Mouse (Mus musculus): Measurements from ENCODE around the gene Ddx19b. TPM values are rescaled to one million over a fixed set of nuclear protein-coding genes. Genes with fewer than 3 reads are reported as not detected.

The Ddx19b gene
- polyA plus RNA-seq, 2 experiments = 2.4 to 3.0 TPM

GRCm38 (mm10) chr8:111042546-111042945, 11.0 kb upstream of the Ddx19b start:
- H3K4me3 ChIP-seq (ENCODE audit: insufficient read depth in 1 of 2, low read depth in 2 of 2, low read length in 2 of 2) = no peak overlapping the region

DNA sequence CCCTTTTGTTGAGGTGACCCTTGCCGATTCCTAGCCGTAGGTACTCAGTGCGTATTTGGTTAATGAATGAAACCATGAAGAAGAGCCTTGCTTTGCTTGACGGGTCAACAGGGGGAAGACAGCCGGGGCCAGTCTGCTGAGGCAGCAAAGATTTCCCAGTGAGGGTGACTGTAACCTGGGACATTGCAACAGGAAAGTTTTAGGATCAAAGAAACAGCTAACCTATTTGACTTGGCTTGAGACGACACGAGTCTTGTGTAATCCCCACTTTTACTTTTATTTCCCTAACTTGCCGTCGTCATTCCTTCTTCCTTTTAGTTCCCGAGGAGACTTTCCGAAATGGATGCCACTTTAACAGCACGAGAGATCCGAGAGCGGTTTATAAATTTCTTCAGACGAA, 5.0 kb upstream of the Ddx19b start:
- no peak for ATAC-seq (ENCODE audit: insufficient read depth)
- no peak for DNase-seq (ENCODE audit: low read depth in 3 of 3, low spot score in 3 of 3)
- WGBS (ENCODE audit: insufficient replicate concordance) = 92% methylated on average over 15 of the region's 15 CpGs
- Histone ChIP-seq H3K9ac (replicated peaks) (no peak overlapping the region), H3K4me1 (replicated peaks; ENCODE audit: control insufficient read depth in 2 of 2, insufficient read depth in 2 of 2, low read length in 1 of 2) (peaks cover 14 to 18% of the 10 kb centered on the region in 2 experiments), H3K4me3 (ENCODE audit: insufficient read depth in 1 of 2, low read depth in 2 of 2, low read length in 2 of 2) (no peak overlapping the region), H3K27me3 (ENCODE audit: control insufficient read depth, insufficient read depth, low read length) (no peaks in the 10 kb centered on the region), H3K9me3 (ENCODE audit: control insufficient read depth, low read length) (no peaks in the 10 kb centered on the region), H3K27ac (no peak overlapping the region), H3K4me2 (ENCODE audit: low read depth) (no peak overlapping the region), H3K36me3 (replicated peaks; ENCODE audit: control insufficient read depth, insufficient read depth, low read depth) (peaks cover 58% of the 10 kb centered on the region)
- TF ChIP-seq EP300 (IDR thresholded peaks at IDR 0.05; ENCODE audit: low read depth) = no peak
- TF ChIP-seq CTCF (IDR thresholded peaks at IDR 0.05; ENCODE audit: low read depth) = no peak

More at GRCm38 (mm10) chr8:111042546-111042945, 11.0 kb upstream of the Ddx19b start:
- WGBS (ENCODE audit: insufficient replicate concordance) = 90% methylated on average over 19 of the region's 19 CpGs
- TF ChIP-seq EP300 (IDR thresholded peaks at IDR 0.05; ENCODE audit: low read depth) (no peak), CTCF (IDR thresholded peaks at IDR 0.05; ENCODE audit: low read depth) (no peak)
- ATAC-seq (ENCODE audit: insufficient read depth) = no peak
- H3K27me3 ChIP-seq (ENCODE audit: control insufficient read depth, insufficient read depth, low read length) = no peaks in the 10 kb centered on the region
- no peak overlapping the region for H3K4me2 ChIP-seq (ENCODE audit: low read depth)
- H3K9me3 ChIP-seq (ENCODE audit: control insufficient read depth, low read length) = no peaks in the 10 kb centered on the region
- H3K4me1 ChIP-seq (replicated peaks; ENCODE audit: control insufficient read depth in 2 of 2, insufficient read depth in 2 of 2, low read length in 1 of 2) = no peaks in the 10 kb centered on the region
- no peak overlapping the region for H3K9ac ChIP-seq (replicated peaks)
- H3K36me3 ChIP-seq (replicated peaks; ENCODE audit: control insufficient read depth, insufficient read depth, low read depth) = peaks cover 99% of the 10 kb centered on the region
- no peak overlapping the region for H3K27ac ChIP-seq
- DNase-seq (ENCODE audit: low read depth in 3 of 3, low spot score in 3 of 3) = no peak

- TF ChIP-seq EP300 (IDR thresholded peaks at IDR 0.05; ENCODE audit: low read depth) (no peak), CTCF (IDR thresholded peaks at IDR 0.05; ENCODE audit: low read depth) (no peak)
- Histone ChIP-seq H3K4me3 (ENCODE audit: insufficient read depth in 1 of 2, low read depth in 2 of 2, low read length in 2 of 2) (peak overlapping the region; percentile 86 to 96), H3K9ac (replicated peaks) (peak overlapping the region; percentile 97), H3K27ac (peak overlapping the region; percentile 84), H3K4me1 (replicated peaks; ENCODE audit: control insufficient read depth in 2 of 2, insufficient read depth in 2 of 2, low read length in 1 of 2) (peaks cover 18 to 20% of the 10 kb centered on the region in 2 experiments), H3K36me3 (replicated peaks; ENCODE audit: control insufficient read depth, insufficient read depth, low read depth) (peaks cover 35% of the 10 kb centered on the region), H3K9me3 (ENCODE audit: control insufficient read depth, low read length) (no peaks in the 10 kb centered on the region), H3K27me3 (ENCODE audit: control insufficient read depth, insufficient read depth, low read length) (no peaks in the 10 kb centered on the region), H3K4me2 (ENCODE audit: low read depth) (peak overlapping the region; percentile 81)
- ATAC-seq (ENCODE audit: insufficient read depth) = peak; percentile 34
- no peak for DNase-seq (ENCODE audit: low read depth in 3 of 3, low spot score in 3 of 3)
- WGBS (ENCODE audit: insufficient replicate concordance) = 15% methylated on average over 12 of the region's 12 CpGs
Measured at GRCm38 (mm10) chr8:111034276-111034675, 2.7 kb upstream of the Ddx19b start.

DNA sequence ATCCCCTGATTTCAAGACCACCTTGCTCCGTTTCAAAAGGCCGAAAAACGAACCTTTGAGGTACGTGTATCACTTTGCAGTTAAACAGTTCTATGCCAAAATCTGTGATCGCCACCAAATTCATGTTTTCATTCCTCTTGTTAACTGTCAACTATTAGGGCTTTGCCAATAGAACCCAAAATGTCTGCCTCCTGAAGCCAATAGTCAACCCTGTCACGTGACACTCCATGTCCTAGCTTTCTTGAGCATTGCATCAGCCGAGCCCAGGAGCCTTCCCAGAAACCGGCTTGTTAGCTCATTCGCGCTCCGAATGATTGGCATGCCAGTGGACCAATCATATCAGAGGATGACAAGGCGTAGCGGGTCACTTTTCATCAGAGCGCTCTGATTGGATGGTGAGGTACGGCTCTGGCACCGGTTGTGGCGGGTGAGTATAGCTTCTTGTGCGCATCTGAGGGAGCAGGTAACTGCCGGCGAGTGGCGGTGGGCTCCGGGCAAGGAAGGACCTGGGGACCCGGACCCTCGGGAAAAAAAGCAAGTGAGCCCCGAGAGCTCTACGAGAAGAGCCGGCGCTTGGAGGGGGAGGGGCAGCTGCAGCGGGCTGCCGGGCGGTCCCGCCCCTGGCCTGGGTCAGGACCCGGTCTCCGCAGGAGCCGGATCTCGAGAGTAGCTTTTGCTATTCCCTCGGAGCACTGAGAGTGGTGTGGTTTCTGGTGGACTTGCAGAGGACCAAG, 2.1 kb upstream of the Ddx19b start:
- Histone ChIP-seq H3K4me2 (ENCODE audit: low read depth) (peak overlapping the region; percentile 81), H3K36me3 (replicated peaks; ENCODE audit: control insufficient read depth, insufficient read depth, low read depth) (peaks cover 29% of the 10 kb centered on the region), H3K27me3 (ENCODE audit: control insufficient read depth, insufficient read depth, low read length) (no peaks in the 10 kb centered on the region), H3K4me3 (ENCODE audit: insufficient read depth in 1 of 2, low read depth in 2 of 2, low read length in 2 of 2) (peak overlapping the region; percentile 86 to 96), H3K4me1 (replicated peaks; ENCODE audit: control insufficient read depth in 2 of 2, insufficient read depth in 2 of 2, low read length in 1 of 2) (peaks cover 18 to 20% of the 10 kb centered on the region in 2 experiments), H3K9me3 (ENCODE audit: control insufficient read depth, low read length) (no peaks in the 10 kb centered on the region), H3K27ac (peak overlapping the region; percentile 84), H3K9ac (replicated peaks) (peak overlapping the region; percentile 97)
- peak; percentile 100 for DNase-seq (ENCODE audit: low read depth in 3 of 3, low spot score in 3 of 3)
- TF ChIP-seq CTCF (IDR thresholded peaks at IDR 0.05; ENCODE audit: low read depth) (no peak), EP300 (IDR thresholded peaks at IDR 0.05; ENCODE audit: low read depth) (peak; percentile 59)
- ATAC-seq (ENCODE audit: insufficient read depth) = peak; percentile 96
- WGBS (ENCODE audit: insufficient replicate concordance) = 6% methylated on average over 37 of the region's 37 CpGs

DNA sequence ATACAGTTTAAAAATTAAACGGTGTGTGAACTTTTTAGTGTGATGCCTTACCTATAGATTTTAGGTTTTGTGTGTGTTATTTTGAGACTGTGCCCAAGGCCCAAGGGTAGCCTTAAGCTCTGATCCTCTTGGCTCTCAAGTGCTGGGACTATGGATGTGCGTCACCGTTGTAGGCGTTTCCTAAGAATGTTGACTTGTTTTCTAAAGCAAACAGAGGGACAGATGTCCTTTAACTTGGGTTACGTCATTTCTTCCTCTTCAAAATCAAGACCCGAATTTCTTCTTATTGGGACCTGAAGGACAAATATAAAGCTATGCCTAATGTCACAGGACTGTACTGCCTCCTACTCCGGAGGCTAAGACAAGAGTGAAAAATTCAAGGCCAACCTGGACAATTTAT, 1.4 kb upstream of the Ddx19b start, which contains the start of gene Aars:
Aars (plus strand) TSS at position 229 of the 400 bp plus-strand sequence.
- H3K27me3 ChIP-seq (ENCODE audit: control insufficient read depth, insufficient read depth, low read length) = no peaks in the 10 kb centered on the region
- peak within 1 kb of the TSS; percentile 86 to 96 for H3K4me3 ChIP-seq (ENCODE audit: insufficient read depth in 1 of 2, low read depth in 2 of 2, low read length in 2 of 2)
- H3K9ac ChIP-seq (replicated peaks) = peak within 1 kb of the TSS; percentile 97
- H3K4me1 ChIP-seq (replicated peaks; ENCODE audit: control insufficient read depth in 2 of 2, insufficient read depth in 2 of 2, low read length in 1 of 2) = peaks cover 18 to 22% of the 10 kb centered on the region in 2 experiments
- no peak for TF ChIP-seq EP300 (IDR thresholded peaks at IDR 0.05; ENCODE audit: low read depth)
- no peak for TF ChIP-seq CTCF (IDR thresholded peaks at IDR 0.05; ENCODE audit: low read depth)
- H3K27ac ChIP-seq = peak within 1 kb of the TSS; percentile 84
- peak within 1 kb of the TSS; percentile 81 for H3K4me2 ChIP-seq (ENCODE audit: low read depth)
- H3K9me3 ChIP-seq (ENCODE audit: control insufficient read depth, low read length) = no peaks in the 10 kb centered on the region
- 86% methylated on average over 7 of the region's 7 CpGs for WGBS (ENCODE audit: insufficient replicate concordance)
- ATAC-seq (ENCODE audit: insufficient read depth) = no peak
- H3K36me3 ChIP-seq (replicated peaks; ENCODE audit: control insufficient read depth, insufficient read depth, low read depth) = peaks cover 21% of the 10 kb centered on the region
- no peak for DNase-seq (ENCODE audit: low read depth in 3 of 3, low spot score in 3 of 3)

Measured in liver, embryonic 14.5 days (tissue).